Mouse (Mus musculus): ENCODE results near the gene Ppp1cb. TPM values are rescaled to one million over a fixed set of nuclear protein-coding genes. Genes with fewer than 3 reads are reported as not detected.

Ppp1cb gene
- total and polyA plus RNA-seq, 3 experiments, result 13.7 to 250 (median 233) TPM

DNA sequence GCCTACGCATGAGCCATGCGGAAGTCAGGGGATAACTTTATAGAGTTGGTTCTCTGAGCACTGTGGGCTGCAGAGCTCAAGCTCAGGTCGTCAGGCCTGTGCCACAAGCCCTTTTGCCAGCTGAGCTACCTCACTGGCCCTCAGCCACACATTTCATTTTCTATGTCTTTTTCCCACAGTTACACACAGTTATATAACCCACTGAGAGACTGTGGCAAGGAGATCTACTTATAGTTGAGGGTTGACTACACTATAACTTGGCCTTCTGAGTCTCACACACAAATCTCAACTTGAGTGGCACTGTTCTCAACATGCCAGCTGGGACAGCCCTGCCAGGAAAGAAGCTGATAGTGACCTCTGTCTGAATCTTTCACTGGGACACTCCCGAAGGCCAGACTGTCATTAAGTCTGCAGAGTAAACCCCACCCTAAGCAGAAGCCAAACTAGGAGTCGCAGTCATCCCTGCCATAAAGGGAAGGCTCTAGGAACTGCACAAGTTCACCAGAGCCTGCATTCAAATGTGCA lies 44.1 kb upstream of the Ppp1cb start:
- ATAC-seq (ENCODE audit: extremely low read depth, insufficient number of reproducible peaks, low FRiP score, poor library complexity, severe bottlenecking) (no peak), DNase-seq (ENCODE audit: low spot score) (no peak)
- peaks cover 17% of the 10 kb centered on the region; the same call in 1 of the 2 replicates for H3K27me3 ChIP-seq (ENCODE audit: insufficient read depth, low read length)
- no peaks in the 10 kb centered on the region for H3K36me3 ChIP-seq (replicated peaks)
- peaks cover 5% of the 10 kb centered on the region; the same call in 1 of the 2 replicates for H3K4me1 ChIP-seq (ENCODE audit: insufficient read depth, low read depth, low read length)
- no peak for TF ChIP-seq GATA2 (IDR thresholded peaks at IDR 0.05; ENCODE audit: borderline replicate concordance, low read depth, low read length)
- no peak for TF ChIP-seq CTCF (IDR thresholded peaks at IDR 0.05; ENCODE audit: low read depth, low read length)
- no peak for TF ChIP-seq TAL1 (conservative IDR thresholded peaks at IDR 0.05; ENCODE audit: low read depth, low read length)
- no peak for TF ChIP-seq POLR2AphosphoS5 (IDR thresholded peaks at IDR 0.05; ENCODE audit: insufficient replicate concordance, low read depth, low read length)
- no peak for TF ChIP-seq GATA1 (IDR thresholded peaks at IDR 0.05; ENCODE audit: borderline replicate concordance, low read length)
- no peaks in the 10 kb centered on the region for H3K9me3 ChIP-seq (replicated peaks)
- no peak overlapping the region for H3K4me3 ChIP-seq (ENCODE audit: low read depth, low read length)

- TF ChIP-seq CTCF (IDR thresholded peaks at IDR 0.05; ENCODE audit: low read depth, low read length), result no peak
- no peak for TF ChIP-seq TAL1 (conservative IDR thresholded peaks at IDR 0.05; ENCODE audit: low read depth, low read length)
- TF ChIP-seq GATA1 (IDR thresholded peaks at IDR 0.05; ENCODE audit: borderline replicate concordance, low read length), result no peak
- TF ChIP-seq POLR2AphosphoS5 (IDR thresholded peaks at IDR 0.05; ENCODE audit: insufficient replicate concordance, low read depth, low read length), result no peak
- TF ChIP-seq GATA2 (IDR thresholded peaks at IDR 0.05; ENCODE audit: borderline replicate concordance, low read depth, low read length), result no peak
- no peak for ATAC-seq (ENCODE audit: extremely low read depth, insufficient number of reproducible peaks, low FRiP score, poor library complexity, severe bottlenecking)
- peaks cover 5% of the 10 kb centered on the region; the same call in 1 of the 2 replicates for H3K4me1 ChIP-seq (ENCODE audit: insufficient read depth, low read depth, low read length)
- H3K27me3 ChIP-seq (ENCODE audit: insufficient read depth, low read length), result peaks cover 13% of the 10 kb centered on the region; the same call in 1 of the 2 replicates
- DNase-seq (ENCODE audit: low spot score), result no peak
- H3K4me3 ChIP-seq (ENCODE audit: low read depth, low read length), result no peak overlapping the region
- H3K9me3 ChIP-seq (replicated peaks), result no peaks in the 10 kb centered on the region
- no peaks in the 10 kb centered on the region for H3K36me3 ChIP-seq (replicated peaks)
These were observed 43.1 kb upstream of the Ppp1cb start for GRCm38 (mm10) chr5:32415554-32415953.

GRCm38 (mm10) chr5:32416881-32417280 lies 41.8 kb upstream of the Ppp1cb start:
- Histone ChIP-seq H3K27me3 (ENCODE audit: insufficient read depth, low read length) (peaks cover 7% of the 10 kb centered on the region), H3K9me3 (replicated peaks) (no peaks in the 10 kb centered on the region), H3K36me3 (replicated peaks) (no peaks in the 10 kb centered on the region), H3K4me1 (ENCODE audit: insufficient read depth, low read depth, low read length) (peaks cover under 1% of the 10 kb centered on the region; the same call in 1 of the 2 replicates), H3K4me3 (ENCODE audit: low read depth, low read length) (no peak overlapping the region)
- no peak for TF ChIP-seq GATA1 (IDR thresholded peaks at IDR 0.05; ENCODE audit: borderline replicate concordance, low read length)
- no peak for TF ChIP-seq POLR2AphosphoS5 (IDR thresholded peaks at IDR 0.05; ENCODE audit: insufficient replicate concordance, low read depth, low read length)
- TF ChIP-seq CTCF (IDR thresholded peaks at IDR 0.05; ENCODE audit: low read depth, low read length), result no peak
- no peak for TF ChIP-seq GATA2 (IDR thresholded peaks at IDR 0.05; ENCODE audit: borderline replicate concordance, low read depth, low read length)
- TF ChIP-seq TAL1 (conservative IDR thresholded peaks at IDR 0.05; ENCODE audit: low read depth, low read length), result no peak
- no peak for DNase-seq (ENCODE audit: low spot score)
- no peak for ATAC-seq (ENCODE audit: extremely low read depth, insufficient number of reproducible peaks, low FRiP score, poor library complexity, severe bottlenecking)

GRCm38 (mm10) chr5:32422081-32422589 lies 36.5 kb upstream of the Ppp1cb start:
- TF ChIP-seq TAL1 (conservative IDR thresholded peaks at IDR 0.05; ENCODE audit: low read depth, low read length) (no peak), POLR2AphosphoS5 (IDR thresholded peaks at IDR 0.05; ENCODE audit: insufficient replicate concordance, low read depth, low read length) (no peak), CTCF (IDR thresholded peaks at IDR 0.05; ENCODE audit: low read depth, low read length) (no peak), GATA1 (IDR thresholded peaks at IDR 0.05; ENCODE audit: borderline replicate concordance, low read length) (no peak), GATA2 (IDR thresholded peaks at IDR 0.05; ENCODE audit: borderline replicate concordance, low read depth, low read length) (no peak)
- ATAC-seq (ENCODE audit: extremely low read depth, insufficient number of reproducible peaks, low FRiP score, poor library complexity, severe bottlenecking), result no peak
- no peak for DNase-seq (ENCODE audit: low spot score)

GRCm38 (mm10) chr5:32423339-32424046 lies 35.1 kb upstream of the Ppp1cb start:
- DNase-seq (ENCODE audit: low spot score) (no peak), ATAC-seq (ENCODE audit: extremely low read depth, insufficient number of reproducible peaks, low FRiP score, poor library complexity, severe bottlenecking) (no peak)
- Histone ChIP-seq H3K4me1 (ENCODE audit: insufficient read depth, low read depth, low read length) (peaks cover 5% of the 10 kb centered on the region; the same call in 1 of the 2 replicates), H3K4me3 (ENCODE audit: low read depth, low read length) (no peak overlapping the region), H3K9me3 (replicated peaks) (no peaks in the 10 kb centered on the region), H3K27me3 (ENCODE audit: insufficient read depth, low read length) (peaks cover 22% of the 10 kb centered on the region), H3K36me3 (replicated peaks) (no peaks in the 10 kb centered on the region)
- TF ChIP-seq GATA1 (IDR thresholded peaks at IDR 0.05; ENCODE audit: borderline replicate concordance, low read length) (no peak), POLR2AphosphoS5 (IDR thresholded peaks at IDR 0.05; ENCODE audit: insufficient replicate concordance, low read depth, low read length) (no peak), CTCF (IDR thresholded peaks at IDR 0.05; ENCODE audit: low read depth, low read length) (no peak), TAL1 (conservative IDR thresholded peaks at IDR 0.05; ENCODE audit: low read depth, low read length) (no peak)

More at GRCm38 (mm10) chr5:32422081-32422589, 36.5 kb upstream of the Ppp1cb start:
- Histone ChIP-seq H3K27me3 (ENCODE audit: insufficient read depth, low read length) (peaks cover 22% of the 10 kb centered on the region), H3K4me3 (ENCODE audit: low read depth, low read length) (no peak overlapping the region), H3K4me1 (ENCODE audit: insufficient read depth, low read depth, low read length) (peaks cover 5% of the 10 kb centered on the region; the same call in 1 of the 2 replicates), H3K36me3 (replicated peaks) (no peaks in the 10 kb centered on the region), H3K9me3 (replicated peaks) (no peaks in the 10 kb centered on the region)

- ATAC-seq (ENCODE audit: extremely low read depth, insufficient number of reproducible peaks, low FRiP score, poor library complexity, severe bottlenecking), result no peak
- peaks cover 23% of the 10 kb centered on the region for H3K27me3 ChIP-seq (ENCODE audit: insufficient read depth, low read length)
- H3K9me3 ChIP-seq (replicated peaks), result no peaks in the 10 kb centered on the region
- no peak for DNase-seq (ENCODE audit: low spot score)
- no peak overlapping the region for H3K4me3 ChIP-seq (ENCODE audit: low read depth, low read length)
- TF ChIP-seq POLR2AphosphoS5 (IDR thresholded peaks at IDR 0.05; ENCODE audit: insufficient replicate concordance, low read depth, low read length), result no peak
- no peaks in the 10 kb centered on the region for H3K36me3 ChIP-seq (replicated peaks)
- H3K4me1 ChIP-seq (ENCODE audit: insufficient read depth, low read depth, low read length), result peaks cover 5% of the 10 kb centered on the region; the same call in 1 of the 2 replicates
These were observed 34.2 kb upstream of the Ppp1cb start for GRCm38 (mm10) chr5:32424464-32424863.
